Mouse (Mus musculus) thymus, postnatal 14 days (tissue): ENCODE data around the gene 9630041A04Rik.

Experiments
- DNase-seq: peaks from one replicate; pipeline ENCODE4 v3.0.0; 2021

The 9630041A04Rik gene

GRCm38 (mm10) chr9:101919324-101919723 lies 57.7 kb downstream of the 9630041A04Rik start:
- no peak for DNase-seq

GRCm38 (mm10) chr9:101922846-101923245 lies 61.2 kb downstream of the 9630041A04Rik start:
- no peak for DNase-seq

- no peak for DNase-seq
These were observed 63.2 kb downstream of the 9630041A04Rik start for GRCm38 (mm10) chr9:101924829-101925228.

- DNase-seq, result no peak
These were observed 72.4 kb downstream of the 9630041A04Rik start for GRCm38 (mm10) chr9:101933946-101934573.

- no peak for DNase-seq
These were observed 73.2 kb downstream of the 9630041A04Rik start for GRCm38 (mm10) chr9:101934887-101935286.

- DNase-seq, result no peak
These were observed 76.4 kb downstream of the 9630041A04Rik start for GRCm38 (mm10) chr9:101938066-101938465.

GRCm38 (mm10) chr9:101939006-101939405 lies 77.4 kb downstream of the 9630041A04Rik start:
- no peak for DNase-seq

- no peak for DNase-seq
These were observed 78.5 kb downstream of the 9630041A04Rik start for GRCm38 (mm10) chr9:101940182-101940581.

- no peak for DNase-seq
These were observed 80.5 kb downstream of the 9630041A04Rik start for GRCm38 (mm10) chr9:101942058-101942669.

GRCm38 (mm10) chr9:101945326-101945725 lies 83.7 kb downstream of the 9630041A04Rik start:
- no peak for DNase-seq

GRCm38 (mm10) chr9:101945814-101946213 lies 84.2 kb downstream of the 9630041A04Rik start:
- DNase-seq, result no peak

GRCm38 (mm10) chr9:101950101-101950500 lies 88.5 kb downstream of the 9630041A04Rik start:
- DNase-seq, result no peak

- no peak for DNase-seq
These were observed 92.9 kb downstream of the 9630041A04Rik start for GRCm38 (mm10) chr9:101954529-101954928.

GRCm38 (mm10) chr9:101956228-101956627 lies 94.6 kb downstream of the 9630041A04Rik start:
- no peak for DNase-seq

- DNase-seq, result peak; percentile 5
These were observed 110.2 kb downstream of the 9630041A04Rik start for GRCm38 (mm10) chr9:101971806-101972205.

- peak; percentile 19 for DNase-seq
These were observed 110.7 kb downstream of the 9630041A04Rik start for GRCm38 (mm10) chr9:101972314-101972713.

GRCm38 (mm10) chr9:101976884-101977465 lies 115.3 kb downstream of the 9630041A04Rik start:
- no peak for DNase-seq

- DNase-seq, result no peak
These were observed 119.5 kb downstream of the 9630041A04Rik start for GRCm38 (mm10) chr9:101981161-101981560.

GRCm38 (mm10) chr9:101982378-101982777 lies 120.7 kb downstream of the 9630041A04Rik start:
- DNase-seq, result no peak

GRCm38 (mm10) chr9:101986910-101987309 lies 125.3 kb downstream of the 9630041A04Rik start:
- no peak for DNase-seq

GRCm38 (mm10) chr9:101990032-101990431 lies 128.4 kb downstream of the 9630041A04Rik start:
- DNase-seq, result no peak

GRCm38 (mm10) chr9:101990836-101991235 lies 129.2 kb downstream of the 9630041A04Rik start:
- no peak for DNase-seq
